Mouse (Mus musculus) kidney, embryonic 15.5 days (tissue): ENCODE data around the gene Zfhx2. TPM values are rescaled to one million over a fixed set of nuclear protein-coding genes. Genes with fewer than 3 reads are reported as not detected.

Experiments
- ATAC-seq: fragments of 200-750 bp; cut with Nextera tagmentation; replicated peaks from 2 replicates; pipeline ENCODE4 v1.8.0; 2017; ENCODE audit warnings: moderate TSS enrichment; ENCODE audit not compliant: low FRiP score
- H3K27ac ChIP-seq: fragments of 300-500 bp; sonication (generic); 2 replicates; pipeline ENCODE4 v1.5.1; 2015; ENCODE audit warnings: mild to moderate bottlenecking, inconsistent platforms
- H3K27me3 ChIP-seq: fragments of 300-500 bp; sonication (generic); 2 replicates; pipeline ENCODE4 v1.6.1; 2015; ENCODE audit warnings: inconsistent platforms
- H3K36me3 ChIP-seq: fragments of 300-500 bp; sonication (generic); 2 replicates; pipeline ENCODE4 v1.6.1; 2015; ENCODE audit warnings: inconsistent platforms
- H3K4me1 ChIP-seq: fragments of 300-500 bp; sonication (generic); 2 replicates; pipeline ENCODE4 v1.6.1; 2015; ENCODE audit warnings: inconsistent platforms
- H3K4me2 ChIP-seq: fragments of 300-500 bp; sonication (generic); 2 replicates; pipeline ENCODE4 v1.6.1; 2015; ENCODE audit warnings: moderate library complexity, mild to moderate bottlenecking, inconsistent platforms
- H3K4me3 ChIP-seq: fragments of 300-500 bp; sonication (generic); replicated peaks from 2 replicates; pipeline ENCODE4 v1.5.1; 2015; ENCODE audit warnings: mild to moderate bottlenecking, inconsistent platforms
- H3K9ac ChIP-seq: fragments of 300-500 bp; sonication (generic); 2 replicates; pipeline ENCODE4 v1.6.1; 2015; ENCODE audit warnings: mild to moderate bottlenecking, inconsistent platforms
- H3K9me3 ChIP-seq: fragments of 300-500 bp; sonication (generic); replicated peaks from 2 replicates; pipeline ENCODE4 v1.6.1; 2016; ENCODE audit warnings: inconsistent platforms
- WGBS: fragments of 180-500 bp; shearing (Covaris S2); methylation state at CpG from one replicate; pipeline ENCODE4 v1.1.7; 2015; ENCODE audit warnings: mixed read lengths; 5-methylcytosine and 5-hydroxymethylcytosine counted together
- polyA plus RNA-seq: library from polyadenylated mRNA; unstranded; fragments of >200 nt; fragmentation: Nextera tagmentation; extraction: Ambion mirVana; gene quantifications from 2 replicates; pipeline ENCODE4 v1.2.1, GENCODE M21; 2015

Zfhx2 gene
- polyA plus RNA-seq, 1 experiment from 2014 or later: 6.5 TPM

DNA sequence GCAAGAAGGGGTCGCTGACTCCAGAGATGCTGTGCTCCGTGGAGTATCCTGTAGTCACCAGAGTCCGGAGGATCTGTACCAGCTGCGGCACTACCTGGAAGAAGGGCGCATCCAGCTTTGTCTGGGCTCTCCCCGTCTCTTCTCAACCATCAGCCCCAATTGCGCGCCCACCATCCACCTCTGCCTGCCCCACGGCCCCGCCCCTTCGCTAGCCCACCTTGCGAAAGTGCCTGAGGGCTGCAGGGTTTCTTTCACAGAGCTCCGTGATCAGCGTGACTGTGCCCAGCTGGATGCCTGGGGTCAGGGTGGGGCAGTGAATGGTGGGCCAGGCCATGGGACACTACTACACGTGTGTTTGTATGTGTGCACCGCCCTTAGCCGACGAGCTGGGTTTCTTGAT, 12.2 kb upstream of the Zfhx2 start:
- ATAC-seq: no peak
- 86% methylated on average over 18 of the region's 18 CpGs for WGBS
- peaks cover 39% of the 10 kb centered on the region for H3K4me1 ChIP-seq
- no peak overlapping the region for H3K4me2 ChIP-seq
- H3K36me3 ChIP-seq: peaks cover 13% of the 10 kb centered on the region
- no peak overlapping the region for H3K9ac ChIP-seq
- H3K9me3 ChIP-seq: no peaks in the 10 kb centered on the region
- H3K4me3 ChIP-seq: no peak overlapping the region
- H3K27me3 ChIP-seq: peaks cover 10% of the 10 kb centered on the region; the same call in 1 of the 2 replicates
- H3K27ac ChIP-seq: peak overlapping the region; percentile 87

DNA sequence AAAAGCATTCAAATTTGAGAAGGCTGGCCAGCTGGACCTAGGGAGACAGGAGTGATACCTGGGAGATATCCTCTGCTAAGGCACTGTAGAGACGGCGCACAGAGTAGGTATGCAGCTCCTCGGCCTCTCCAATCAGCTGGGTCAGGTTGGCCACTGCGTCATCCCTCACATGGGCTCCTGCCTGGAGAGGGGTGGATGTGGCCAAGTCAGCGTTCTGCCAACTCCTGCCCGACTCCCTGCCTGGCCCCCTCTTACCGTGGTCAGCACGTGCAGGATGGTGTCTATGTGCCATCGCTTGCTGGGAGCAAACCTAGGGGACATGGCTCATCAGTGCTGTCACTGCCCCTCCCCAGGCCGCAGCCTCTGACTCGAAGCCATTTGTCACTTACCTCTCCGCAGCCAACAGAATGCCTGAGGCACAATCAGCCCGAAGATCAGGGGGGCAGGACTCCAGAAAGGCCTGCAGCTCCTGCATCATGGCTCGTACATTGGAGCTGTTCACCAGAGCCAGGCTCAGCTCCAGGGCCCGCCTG, 10.2 kb upstream of the Zfhx2 start:
- H3K9me3 ChIP-seq: no peaks in the 10 kb centered on the region
- H3K4me1 ChIP-seq: peaks cover 31% of the 10 kb centered on the region
- no peak overlapping the region for H3K4me3 ChIP-seq
- peaks cover 30% of the 10 kb centered on the region for H3K36me3 ChIP-seq
- 74% methylated on average over 15 of the region's 15 CpGs for whole genome bisulfite sequencing
- no peak overlapping the region for H3K4me2 ChIP-seq
- no peak for ATAC-seq
- H3K27me3 ChIP-seq: no peaks in the 10 kb centered on the region
- no peak overlapping the region for H3K27ac ChIP-seq
- no peak overlapping the region for H3K9ac ChIP-seq

DNA sequence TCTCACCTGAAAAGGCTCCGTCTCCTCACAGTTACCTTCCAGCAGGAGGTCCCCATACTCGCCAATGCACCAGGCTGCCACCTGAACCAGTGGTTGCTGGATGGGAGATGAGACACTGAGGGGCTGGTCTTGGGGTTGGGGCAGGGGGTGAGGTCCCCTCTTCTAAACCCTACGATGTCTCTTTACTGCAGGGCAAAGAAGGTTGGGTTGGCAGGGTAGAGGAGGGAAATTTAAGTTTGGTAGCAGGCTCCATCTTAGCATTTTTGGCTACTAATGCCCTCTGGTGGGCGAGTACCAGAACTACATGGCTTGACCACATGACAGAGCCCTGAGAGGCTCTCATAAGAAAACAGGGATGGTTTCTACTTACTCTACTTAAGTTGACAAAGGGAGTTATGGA, 9.5 kb upstream of the Zfhx2 start:
- H3K9ac ChIP-seq: no peak overlapping the region
- no peaks in the 10 kb centered on the region for H3K27me3 ChIP-seq
- H3K36me3 ChIP-seq: peaks cover 30% of the 10 kb centered on the region
- H3K9me3 ChIP-seq: no peaks in the 10 kb centered on the region
- no peak for ATAC-seq
- H3K27ac ChIP-seq: no peak overlapping the region
- WGBS: 53% methylated on average over 4 of the region's 4 CpGs
- no peak overlapping the region for H3K4me3 ChIP-seq
- H3K4me1 ChIP-seq: peaks cover 38% of the 10 kb centered on the region
- H3K4me2 ChIP-seq: no peak overlapping the region

DNA sequence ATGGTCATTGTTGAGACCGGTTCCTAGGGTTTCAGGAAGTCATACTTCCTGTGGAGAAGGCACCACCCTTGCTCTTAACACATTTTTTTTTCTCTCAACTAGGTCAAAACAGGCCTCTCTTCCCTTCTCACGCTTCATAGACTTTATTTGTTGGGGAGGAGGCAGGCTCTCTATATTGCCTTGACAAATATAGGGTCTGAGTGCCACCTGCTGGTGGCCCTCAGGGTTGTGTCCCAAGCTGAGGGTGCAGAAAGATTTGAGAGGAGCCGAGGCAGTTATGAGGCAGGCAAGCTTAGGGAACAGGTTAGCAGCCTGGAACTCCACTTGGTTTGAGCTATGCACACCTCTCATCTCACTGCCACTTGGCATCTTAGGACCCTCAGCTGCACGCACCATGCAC, 5.9 kb upstream of the Zfhx2 start:
- H3K9ac ChIP-seq: no peak overlapping the region

DNA sequence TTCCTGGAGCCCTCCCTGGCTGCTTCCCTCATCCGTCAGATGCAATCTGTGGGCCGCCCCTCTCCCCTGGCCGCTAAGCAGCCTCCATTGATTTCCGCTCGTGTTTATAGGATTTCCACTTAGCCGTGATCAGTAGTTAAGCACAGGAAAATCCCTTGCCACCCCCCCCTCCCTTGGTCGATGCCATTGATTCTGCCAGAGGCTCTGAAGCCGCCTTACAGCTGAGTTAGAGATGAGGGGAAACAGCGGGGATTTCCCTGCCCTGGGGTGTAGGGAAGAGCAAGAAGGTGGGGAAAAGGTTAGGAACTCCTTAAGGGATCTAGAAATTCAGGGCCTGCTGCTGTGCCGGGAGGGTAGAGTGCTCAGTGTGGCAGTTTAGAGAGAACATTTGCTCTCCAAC, 5.5 kb upstream of the Zfhx2 start:
- Histone ChIP-seq H3K9me3 (no peaks in the 10 kb centered on the region), H3K4me2 (no peak overlapping the region), H3K4me1 (peaks cover 37% of the 10 kb centered on the region), H3K27me3 (no peaks in the 10 kb centered on the region), H3K27ac (peak overlapping the region; percentile 74), H3K36me3 (peaks cover 30% of the 10 kb centered on the region), H3K9ac (no peak overlapping the region), H3K4me3 (no peak overlapping the region)
- no peak for ATAC-seq
- 69% methylated on average over 10 of the region's 10 CpGs for WGBS

More for the DNA sequence above, 5.9 kb upstream of the Zfhx2 start:
- Histone ChIP-seq H3K4me3 (no peak overlapping the region), H3K36me3 (peaks cover 30% of the 10 kb centered on the region), H3K4me2 (no peak overlapping the region), H3K9me3 (no peaks in the 10 kb centered on the region), H3K4me1 (peaks cover 37% of the 10 kb centered on the region), H3K27ac (peak overlapping the region; percentile 74), H3K27me3 (no peaks in the 10 kb centered on the region)
- 51% methylated on average over 4 of the region's 4 CpGs for WGBS
- peak; percentile 19; the same call in 1 of the 2 replicates for ATAC-seq

DNA sequence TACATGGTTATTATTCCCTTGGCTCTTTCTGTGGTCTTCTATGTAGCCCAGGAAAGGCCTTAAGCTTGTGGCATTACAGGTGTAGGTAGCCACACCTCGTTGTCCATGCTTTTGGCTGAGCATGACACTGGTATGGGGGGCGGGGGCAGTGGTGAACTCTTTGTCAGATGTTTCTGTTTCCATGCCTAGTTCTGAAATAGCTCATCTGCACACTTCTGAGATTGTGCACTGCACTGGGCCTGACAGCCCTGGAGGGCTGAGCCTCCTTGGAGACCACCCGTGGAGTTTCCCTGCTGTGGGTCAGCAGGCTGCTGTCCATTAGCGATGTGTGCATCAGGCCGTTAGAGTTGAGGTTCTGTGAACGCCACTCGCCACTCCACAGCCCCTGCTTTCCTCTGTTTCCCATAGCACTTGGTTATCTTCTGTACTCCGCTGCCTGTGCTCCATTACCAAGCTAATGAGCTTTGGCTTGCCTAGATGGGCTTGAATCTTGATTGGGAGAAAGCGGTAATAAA, 4.5 kb upstream of the Zfhx2 start:
- Histone ChIP-seq H3K9ac (no peak overlapping the region; the same call in 1 of the 2 replicates), H3K9me3 (no peaks in the 10 kb centered on the region), H3K36me3 (peaks cover 23% of the 10 kb centered on the region; the same call in 1 of the 2 replicates), H3K4me3 (no peak overlapping the region), H3K4me1 (peaks cover 41% of the 10 kb centered on the region), H3K4me2 (peak overlapping the region; percentile 22), H3K27ac (peak overlapping the region; percentile 74; the same call in 1 of the 2 replicates), H3K27me3 (no peaks in the 10 kb centered on the region)
- WGBS: 57% methylated on average over 9 of the region's 9 CpGs
- no peak for ATAC-seq

DNA sequence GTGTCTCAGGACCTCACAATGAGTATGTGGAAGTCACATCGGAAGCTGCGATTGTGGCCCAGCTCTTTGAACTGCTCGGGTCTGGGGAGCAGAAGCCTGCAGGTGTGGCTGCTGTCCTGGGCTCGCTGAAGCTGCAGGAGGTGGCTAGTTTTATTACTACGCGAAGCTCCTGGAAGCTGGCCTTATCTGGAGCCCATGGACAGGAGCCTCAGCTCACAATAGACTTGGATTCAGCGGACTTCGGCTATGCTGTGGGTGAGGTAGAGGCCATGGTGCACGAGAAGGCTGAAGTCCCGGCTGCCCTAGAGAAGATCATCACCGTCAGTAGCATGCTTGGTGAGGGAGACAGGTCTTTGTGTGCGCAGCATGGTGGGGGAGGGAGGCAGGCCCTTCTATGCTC, 3.5 kb upstream of the Zfhx2 start:
- WGBS: 60% methylated on average over 12 of the region's 12 CpGs
- no peak for ATAC-seq
- H3K27me3 ChIP-seq: no peaks in the 10 kb centered on the region
- H3K4me2 ChIP-seq: peak overlapping the region; percentile 76
- no peaks in the 10 kb centered on the region for H3K9me3 ChIP-seq
- peaks cover 50% of the 10 kb centered on the region for H3K4me1 ChIP-seq
- peaks cover 21% of the 10 kb centered on the region; the same call in 1 of the 2 replicates for H3K36me3 ChIP-seq
- H3K4me3 ChIP-seq: peak overlapping the region; percentile 75
- peak overlapping the region; percentile 16; the same call in 1 of the 2 replicates for H3K27ac ChIP-seq
- H3K9ac ChIP-seq: peak overlapping the region; percentile 69

- peak overlapping the region; percentile 76 for H3K4me2 ChIP-seq
- peak overlapping the region; percentile 75 for H3K4me3 ChIP-seq
- no peaks in the 10 kb centered on the region for H3K9me3 ChIP-seq
- WGBS: 50% methylated on average over 9 of the region's 9 CpGs
- H3K27me3 ChIP-seq: no peaks in the 10 kb centered on the region
- peaks cover 50% of the 10 kb centered on the region for H3K4me1 ChIP-seq
- H3K27ac ChIP-seq: peak overlapping the region; percentile 87
- ATAC-seq: no peak
- peak overlapping the region; percentile 69 for H3K9ac ChIP-seq
- peaks cover 21% of the 10 kb centered on the region; the same call in 1 of the 2 replicates for H3K36me3 ChIP-seq
These were observed 3.1 kb upstream of the Zfhx2 start for GRCm38 (mm10) chr14:55095263-55095662.

GRCm38 (mm10) chr14:55094704-55095231, 2.6 kb upstream of the Zfhx2 start, which contains the start of gene Thtpa:
TSS of gene Thtpa (plus strand) at chr14:55094784.
- Histone ChIP-seq H3K9me3 (no peaks in the 10 kb centered on the region), H3K4me2 (peak within 1 kb of the TSS; percentile 76), H3K9ac (peak within 1 kb of the TSS; percentile 69), H3K36me3 (peaks cover 21% of the 10 kb centered on the region; the same call in 1 of the 2 replicates), H3K4me3 (peak within 1 kb of the TSS; percentile 75), H3K27ac (peak within 1 kb of the TSS; percentile 87), H3K27me3 (no peaks in the 10 kb centered on the region), H3K4me1 (peaks cover 50% of the 10 kb centered on the region)
- under 1% methylated on average over 30 of the region's 30 CpGs for WGBS
- ATAC-seq: peak; percentile 69

DNA sequence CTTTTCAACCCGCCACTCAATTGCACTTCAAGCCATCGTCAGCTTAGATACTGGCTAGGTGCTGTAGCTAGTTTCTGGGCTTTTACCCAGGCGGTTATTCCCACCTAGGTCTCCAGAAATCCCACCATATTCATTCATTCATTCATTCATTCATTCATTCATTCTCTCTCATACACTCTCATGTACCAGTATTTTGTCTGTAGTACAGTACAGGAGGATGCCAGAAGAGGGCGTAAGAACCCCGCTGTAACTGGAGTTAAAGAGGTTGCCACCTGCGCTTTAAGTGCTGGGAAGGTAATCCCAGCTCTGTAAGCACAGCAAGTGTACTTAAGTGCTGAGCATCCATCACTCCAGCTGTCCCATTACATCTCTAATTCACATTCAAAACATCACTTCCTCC, 1.8 kb upstream of the Zfhx2 start:
- no peak for ATAC-seq
- no peaks in the 10 kb centered on the region for H3K9me3 ChIP-seq
- peak overlapping the region; percentile 75; the same call in 1 of the 2 replicates for H3K4me3 ChIP-seq
- no peak overlapping the region for H3K9ac ChIP-seq
- H3K4me1 ChIP-seq: peaks cover 58% of the 10 kb centered on the region
- WGBS: 48% methylated on average over 6 of the region's 6 CpGs
- H3K27ac ChIP-seq: 0 out of 2 replicates have a peak overlapping the region, but pooled peaks have one; percentile 87
- peaks cover 13% of the 10 kb centered on the region; the same call in 1 of the 2 replicates for H3K36me3 ChIP-seq
- H3K27me3 ChIP-seq: no peaks in the 10 kb centered on the region
- peak overlapping the region; percentile 76 for H3K4me2 ChIP-seq

DNA sequence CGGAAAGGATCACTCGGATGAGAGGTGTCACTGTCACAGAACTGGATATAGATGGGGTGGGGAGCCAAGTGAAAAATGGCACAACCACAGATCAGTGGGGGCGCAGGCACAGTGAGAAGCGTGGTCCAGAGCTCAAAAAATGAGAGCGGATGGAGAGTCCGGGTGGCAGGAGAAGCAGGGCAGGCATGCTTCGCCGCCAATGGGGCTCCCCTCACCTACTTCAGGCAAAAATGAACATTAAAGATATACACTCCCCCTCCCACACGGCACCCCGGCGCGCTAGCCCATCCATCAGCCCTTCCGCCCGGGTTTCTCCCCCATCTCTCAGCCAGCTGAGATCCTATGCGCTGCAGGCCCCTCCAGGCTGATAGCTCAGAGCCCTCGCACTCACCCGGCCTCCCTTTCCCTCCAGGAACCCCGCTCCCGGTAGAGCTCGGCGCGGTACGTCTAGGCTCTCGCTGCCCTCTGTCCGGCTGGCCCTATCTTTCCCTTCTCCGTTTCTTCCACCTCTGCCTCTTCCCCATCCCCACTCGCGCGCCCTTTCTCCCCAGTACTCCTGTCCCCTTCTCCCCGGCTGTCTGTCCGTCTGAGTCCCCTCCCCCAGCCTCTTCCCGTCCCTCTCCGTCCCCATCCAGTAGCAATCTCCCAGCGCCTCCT, 787 bp downstream of the Zfhx2 start:
- Histone ChIP-seq H3K27ac (peak overlapping the region; percentile 90), H3K9me3 (no peaks in the 10 kb centered on the region), H3K36me3 (no peaks in the 10 kb centered on the region), H3K4me3 (peak overlapping the region; percentile 65), H3K9ac (peak overlapping the region; percentile 64), H3K4me1 (peaks cover 41% of the 10 kb centered on the region), H3K4me2 (peak overlapping the region; percentile 87), H3K27me3 (no peaks in the 10 kb centered on the region)
- no peak for ATAC-seq
- WGBS: 3% methylated on average over 34 of the region's 34 CpGs
